Mouse (Mus musculus) B cell, adult (primary cell): ENCODE measurements around the gene Gm49673. TPM values are rescaled to one million over a fixed set of nuclear protein-coding genes. Genes with fewer than 3 reads are reported as not detected.

Source experiments
- total RNA-seq: library from RNA; stranded (reverse); gene quantifications from 4 replicates; pipeline ENCODE4 v1.2.4, GENCODE M21; 2023; ENCODE audit not compliant: inconsistent age

Gm49673 gene
- total RNA-seq: 0.60 to 1.7 TPM (median 1.3 TPM) in 4 replicates

DNA sequence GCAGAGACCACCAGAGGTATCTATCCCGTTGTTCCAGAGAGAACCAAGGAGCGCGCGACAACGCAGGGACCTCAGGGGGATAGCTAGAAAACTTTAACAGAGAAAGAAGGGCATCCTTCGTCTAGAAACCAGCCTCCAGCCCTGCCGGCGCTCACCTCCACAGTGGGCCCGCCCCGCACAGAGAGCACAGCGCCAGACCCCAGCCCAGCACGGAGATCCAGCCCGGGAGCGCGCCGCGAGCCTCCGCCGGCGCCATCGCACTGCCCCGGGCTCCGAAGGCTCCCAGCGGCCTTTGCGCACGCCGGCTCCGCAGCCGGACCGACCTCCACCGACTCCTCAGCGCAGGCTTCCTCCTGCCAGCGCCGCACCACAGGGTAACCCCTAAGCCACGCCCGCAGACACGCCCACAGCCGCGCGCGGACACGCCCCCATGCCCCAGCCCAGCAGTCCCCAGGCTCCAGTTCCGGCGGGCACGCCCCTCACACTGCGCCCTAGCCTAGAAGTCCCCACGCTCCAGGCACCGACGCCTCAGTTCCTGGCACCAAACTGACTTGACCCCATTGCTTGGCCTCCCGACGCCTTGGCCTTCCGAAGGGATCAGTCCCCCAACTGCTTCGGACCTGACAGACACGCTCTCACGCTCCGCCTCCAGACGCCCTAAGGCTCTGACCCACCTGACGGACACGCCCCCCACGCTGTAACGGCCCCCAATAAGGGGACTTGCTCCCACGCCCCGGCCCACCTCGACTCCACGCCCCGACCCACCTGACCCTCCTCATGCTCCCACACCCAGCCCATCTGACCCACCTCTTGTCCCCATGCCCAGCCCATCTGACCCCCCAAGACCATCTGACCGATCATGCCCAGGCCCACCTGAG is at the start of gene Gm49673, which contains the start of gene Rnaset2a:
Gene Gm49673, minus strand, starts transcription at position 350 of the 878 bp plus-strand sequence.
Gene Rnaset2a, minus strand, starts transcription at position 659 of the 878 bp plus-strand sequence.

DNA sequence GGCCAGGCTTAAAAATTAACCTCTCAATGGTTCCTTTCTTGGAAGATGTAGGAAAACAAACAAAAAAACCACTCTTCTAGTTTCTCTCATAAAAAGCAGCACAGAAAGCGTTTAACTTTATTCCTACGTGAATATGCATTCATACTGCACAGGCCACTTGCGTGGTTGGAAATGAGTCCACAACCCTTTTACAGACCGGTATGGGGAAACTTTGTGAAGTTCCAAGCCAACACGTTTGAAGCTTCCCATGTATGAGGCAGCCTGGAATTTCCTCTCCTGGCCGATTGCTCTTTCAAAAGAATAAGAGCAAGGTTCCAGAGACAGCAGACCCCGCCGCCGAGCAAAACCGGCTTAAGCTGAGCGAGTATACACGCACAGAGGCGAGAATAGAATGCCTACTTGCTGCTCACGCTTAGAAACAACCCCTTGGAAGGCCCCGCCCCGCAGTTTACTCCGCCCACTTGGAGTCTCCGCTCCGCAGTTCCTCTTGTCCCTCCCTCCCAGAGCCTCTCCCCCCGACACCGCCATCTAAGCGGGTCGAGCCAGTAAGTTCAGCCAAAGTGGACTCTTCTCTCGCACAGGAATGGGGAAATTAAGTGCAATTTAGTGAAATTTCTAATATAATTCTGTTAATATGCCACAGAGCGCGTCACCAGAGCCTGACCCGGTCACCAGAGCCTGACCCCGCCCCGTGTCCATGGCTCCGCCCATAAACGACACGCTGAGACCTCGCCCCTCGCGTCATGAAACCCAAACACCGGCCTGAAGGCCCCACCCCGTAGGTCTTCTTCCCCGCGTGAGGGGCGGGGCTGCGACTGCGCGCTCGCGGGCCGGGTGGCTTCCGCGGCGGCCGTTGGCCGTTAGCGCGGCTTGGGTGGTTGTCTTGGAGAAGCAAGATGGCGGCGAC is 17.4 kb upstream of the Gm49673 start, which contains the start of gene Fgfr1op:
Gene Fgfr1op, plus strand, starts transcription at position 801 of the 907 bp plus-strand sequence.

Other genes starting within 250 kb of the Gm49673 start
- gene Tagap, start 221.8 kb downstream of the Gm49673 start, total RNA-seq: 161 to 182 TPM (median 177 TPM) in 4 replicates
- gene Rsph3a, start 202.2 kb downstream of the Gm49673 start, total RNA-seq: 11.8 to 17.7 TPM (median 15.0 TPM) in 4 replicates
- gene Rnaset2a, start 309 bp upstream of the Gm49673 start, total RNA-seq: 23.1 to 32.7 TPM (median 30.8 TPM) in 4 replicates
- 57.4 to 69.7 TPM (median 63.2 TPM) in 4 replicates for gene Fgfr1op, start 17.7 kb upstream of the Gm49673 start, total RNA-seq
- 56.0 to 62.3 TPM (median 58.1 TPM) in 4 replicates for gene Ccr6, start 88.3 kb upstream of the Gm49673 start, total RNA-seq
- 48.7 to 57.6 TPM (median 53.6 TPM) in 4 replicates for gene Mpc1, start 135.1 kb upstream of the Gm49673 start, total RNA-seq
- 163 to 176 TPM (median 167 TPM) in 4 replicates for gene Sft2d1, start 163.3 kb upstream of the Gm49673 start, total RNA-seq
- gene Prr18, start 189.7 kb upstream of the Gm49673 start, total RNA-seq: 0.48 to 1.4 TPM (median 1.3 TPM) in 4 replicates
- not detected in 4 replicates for gene T2, start 208.2 kb upstream of the Gm49673 start, total RNA-seq